Mouse (Mus musculus): ENCODE measurements at regions not wholly inside any gene's neighbourhood (a gene's known extent, or its start where the extent isn't known, plus 50 kb on each side); places are given as distances from the start of the nearest gene placed in this dataset.
"Not testable (repeated sequence)": the region's sequence is repeated elsewhere in the genome, so short reads cannot be mapped to it uniquely, and the experiment has no call there.

GRCm38 (mm10) chr6:67881476-67881875 lies 345.9 kb upstream of the Tacstd2 start:
- not testable (repeated sequence) for H3K36me3 ChIP-seq (ENCODE audit: control insufficient read depth, insufficient read depth, low read length); DNase-seq (ENCODE audit: low spot score); H3K9ac ChIP-seq (ENCODE audit: low read depth, low read length); H3K4me2 ChIP-seq (ENCODE audit: low read depth, low read length); H3K9me3 ChIP-seq (ENCODE audit: control insufficient read depth, low read length); ATAC-seq (ENCODE audit: low read depth); H3K4me1 ChIP-seq (ENCODE audit: control insufficient read depth, insufficient read depth, low read length); H3K4me3 ChIP-seq (ENCODE audit: low read depth, low read length); H3K27me3 ChIP-seq (replicated peaks; ENCODE audit: control insufficient read depth, insufficient read depth, low read length); H3K27ac ChIP-seq (replicated peaks; ENCODE audit: low read depth, low read length)
- 90% methylated on average over 4 of the region's 5 CpGs for WGBS

- H3K4me3 ChIP-seq (ENCODE audit: low read depth, low read length); H3K36me3 ChIP-seq (ENCODE audit: control insufficient read depth, insufficient read depth, low read length); H3K9ac ChIP-seq (ENCODE audit: low read depth, low read length); ATAC-seq (ENCODE audit: low read depth); H3K4me1 ChIP-seq (ENCODE audit: control insufficient read depth, insufficient read depth, low read length); H3K27me3 ChIP-seq (replicated peaks; ENCODE audit: control insufficient read depth, insufficient read depth, low read length); DNase-seq (ENCODE audit: low spot score); H3K4me2 ChIP-seq (ENCODE audit: low read depth, low read length); H3K9me3 ChIP-seq (ENCODE audit: control insufficient read depth, low read length); H3K27ac ChIP-seq (replicated peaks; ENCODE audit: low read depth, low read length): not testable (repeated sequence)
- 7% methylated on average over 1 of the region's 1 CpGs for WGBS
These were observed 322.3 kb upstream of the Tacstd2 start for GRCm38 (mm10) chr6:67857945-67858344.

GRCm38 (mm10) chr6:67839486-67839885 lies 303.9 kb upstream of the Tacstd2 start:
- not testable (repeated sequence) for H3K4me3 ChIP-seq (ENCODE audit: low read depth, low read length); H3K27ac ChIP-seq (replicated peaks; ENCODE audit: low read depth, low read length); H3K27me3 ChIP-seq (replicated peaks; ENCODE audit: control insufficient read depth, insufficient read depth, low read length); H3K36me3 ChIP-seq (ENCODE audit: control insufficient read depth, insufficient read depth, low read length); H3K4me2 ChIP-seq (ENCODE audit: low read depth, low read length); H3K9ac ChIP-seq (ENCODE audit: low read depth, low read length); DNase-seq (ENCODE audit: low spot score); ATAC-seq (ENCODE audit: low read depth); H3K4me1 ChIP-seq (ENCODE audit: control insufficient read depth, insufficient read depth, low read length); H3K9me3 ChIP-seq (ENCODE audit: control insufficient read depth, low read length)
- WGBS: 76% methylated on average over 1 of the region's 1 CpGs

- 7% methylated on average over 3 of the region's 3 CpGs for WGBS
- H3K36me3 ChIP-seq (ENCODE audit: control insufficient read depth, insufficient read depth, low read length); H3K27ac ChIP-seq (replicated peaks; ENCODE audit: low read depth, low read length); H3K4me2 ChIP-seq (ENCODE audit: low read depth, low read length); H3K27me3 ChIP-seq (replicated peaks; ENCODE audit: control insufficient read depth, insufficient read depth, low read length); H3K9me3 ChIP-seq (ENCODE audit: control insufficient read depth, low read length); H3K4me3 ChIP-seq (ENCODE audit: low read depth, low read length); H3K9ac ChIP-seq (ENCODE audit: low read depth, low read length); H3K4me1 ChIP-seq (ENCODE audit: control insufficient read depth, insufficient read depth, low read length); ATAC-seq (ENCODE audit: low read depth): not testable (repeated sequence)
- DNase-seq (ENCODE audit: low spot score): peak; percentile 1
These were observed 276.9 kb upstream of the Tacstd2 start for GRCm38 (mm10) chr6:67812478-67812877.

- no peak overlapping the region for H3K4me2 ChIP-seq (ENCODE audit: low read depth, low read length)
- H3K9ac ChIP-seq (ENCODE audit: low read depth, low read length): no peak overlapping the region
- no peak overlapping the region for H3K4me3 ChIP-seq (ENCODE audit: low read depth, low read length)
- H3K4me1 ChIP-seq (ENCODE audit: control insufficient read depth, insufficient read depth, low read length): no peaks in the 10 kb centered on the region
- H3K9me3 ChIP-seq (ENCODE audit: control insufficient read depth, low read length): no peaks in the 10 kb centered on the region
- no peak for ATAC-seq (ENCODE audit: low read depth)
- H3K27ac ChIP-seq (replicated peaks; ENCODE audit: low read depth, low read length): no peak overlapping the region
- no peak for DNase-seq (ENCODE audit: low spot score)
- H3K36me3 ChIP-seq (ENCODE audit: control insufficient read depth, insufficient read depth, low read length): no peaks in the 10 kb centered on the region
- H3K27me3 ChIP-seq (replicated peaks; ENCODE audit: control insufficient read depth, insufficient read depth, low read length): no peaks in the 10 kb centered on the region
These were observed 255.8 kb upstream of the Tacstd2 start for GRCm38 (mm10) chr6:67791393-67791792.

- no peaks in the 10 kb centered on the region for H3K27me3 ChIP-seq (replicated peaks; ENCODE audit: control insufficient read depth, insufficient read depth, low read length)
- no peak overlapping the region for H3K27ac ChIP-seq (replicated peaks; ENCODE audit: low read depth, low read length)
- no peak overlapping the region for H3K4me3 ChIP-seq (ENCODE audit: low read depth, low read length)
- H3K4me1 ChIP-seq (ENCODE audit: control insufficient read depth, insufficient read depth, low read length): no peaks in the 10 kb centered on the region
- no peak overlapping the region for H3K4me2 ChIP-seq (ENCODE audit: low read depth, low read length)
- no peaks in the 10 kb centered on the region for H3K36me3 ChIP-seq (ENCODE audit: control insufficient read depth, insufficient read depth, low read length)
- H3K9ac ChIP-seq (ENCODE audit: low read depth, low read length): no peak overlapping the region
- no peak for ATAC-seq (ENCODE audit: low read depth)
- H3K9me3 ChIP-seq (ENCODE audit: control insufficient read depth, low read length): no peaks in the 10 kb centered on the region
- DNase-seq (ENCODE audit: low spot score): no peak
- 81% methylated on average over 1 of the region's 1 CpGs for WGBS
These were observed 255.1 kb upstream of the Tacstd2 start for GRCm38 (mm10) chr6:67790742-67791141.

- Histone ChIP-seq H3K27ac (replicated peaks; ENCODE audit: low read depth, low read length) (no peak overlapping the region), H3K4me1 (ENCODE audit: control insufficient read depth, insufficient read depth, low read length) (no peaks in the 10 kb centered on the region), H3K27me3 (replicated peaks; ENCODE audit: control insufficient read depth, insufficient read depth, low read length) (no peaks in the 10 kb centered on the region), H3K9ac (ENCODE audit: low read depth, low read length) (no peak overlapping the region), H3K9me3 (ENCODE audit: control insufficient read depth, low read length) (no peaks in the 10 kb centered on the region), H3K4me3 (ENCODE audit: low read depth, low read length) (no peak overlapping the region), H3K36me3 (ENCODE audit: control insufficient read depth, insufficient read depth, low read length) (no peaks in the 10 kb centered on the region), H3K4me2 (ENCODE audit: low read depth, low read length) (no peak overlapping the region)
- DNase-seq (ENCODE audit: low spot score): no peak
- no peak for ATAC-seq (ENCODE audit: low read depth)
- 75% methylated on average over 7 of the region's 7 CpGs for WGBS
These were observed 251.6 kb upstream of the Tacstd2 start for GRCm38 (mm10) chr6:67787091-67787765.

- H3K27ac ChIP-seq (replicated peaks; ENCODE audit: low read depth, low read length): no peak overlapping the region
- no peak overlapping the region for H3K4me3 ChIP-seq (ENCODE audit: low read depth, low read length)
- H3K4me1 ChIP-seq (ENCODE audit: control insufficient read depth, insufficient read depth, low read length): no peaks in the 10 kb centered on the region
- no peaks in the 10 kb centered on the region for H3K36me3 ChIP-seq (ENCODE audit: control insufficient read depth, insufficient read depth, low read length)
- WGBS: 77% methylated on average over 4 of the region's 4 CpGs
- no peak overlapping the region for H3K9ac ChIP-seq (ENCODE audit: low read depth, low read length)
- no peaks in the 10 kb centered on the region for H3K27me3 ChIP-seq (replicated peaks; ENCODE audit: control insufficient read depth, insufficient read depth, low read length)
- no peak overlapping the region for H3K4me2 ChIP-seq (ENCODE audit: low read depth, low read length)
- H3K9me3 ChIP-seq (ENCODE audit: control insufficient read depth, low read length): no peaks in the 10 kb centered on the region
- ATAC-seq (ENCODE audit: low read depth) (no peak), DNase-seq (ENCODE audit: low spot score) (no peak)
These were observed 243.3 kb upstream of the Tacstd2 start for GRCm38 (mm10) chr6:67778883-67779282.

- H3K4me1 ChIP-seq (ENCODE audit: control insufficient read depth, insufficient read depth, low read length); H3K27ac ChIP-seq (replicated peaks; ENCODE audit: low read depth, low read length); H3K4me2 ChIP-seq (ENCODE audit: low read depth, low read length); H3K9me3 ChIP-seq (ENCODE audit: control insufficient read depth, low read length); H3K36me3 ChIP-seq (ENCODE audit: control insufficient read depth, insufficient read depth, low read length); H3K9ac ChIP-seq (ENCODE audit: low read depth, low read length); DNase-seq (ENCODE audit: low spot score); H3K4me3 ChIP-seq (ENCODE audit: low read depth, low read length); ATAC-seq (ENCODE audit: low read depth); H3K27me3 ChIP-seq (replicated peaks; ENCODE audit: control insufficient read depth, insufficient read depth, low read length): not testable (repeated sequence)
- 85% methylated on average over 1 of the region's 1 CpGs for WGBS
These were observed 218.5 kb upstream of the Tacstd2 start for GRCm38 (mm10) chr6:67754102-67754501.

Measured in embryonic facial prominence, embryonic 14.5 days (tissue).